Mouse (Mus musculus): ENCODE measurements around the gene Uba52.
A peak's percentile ranks its signal among the peaks of the same experiment; 100 is the strongest.
"Not testable (repeated sequence)": the region's sequence is repeated elsewhere in the genome, so short reads cannot be mapped to it uniquely, and the experiment has no call there.

Uba52 gene

GRCm38 (mm10) chr8:70530314-70530713 is 19.7 kb upstream of the Uba52 start:
- no peak for DNase-seq

DNA sequence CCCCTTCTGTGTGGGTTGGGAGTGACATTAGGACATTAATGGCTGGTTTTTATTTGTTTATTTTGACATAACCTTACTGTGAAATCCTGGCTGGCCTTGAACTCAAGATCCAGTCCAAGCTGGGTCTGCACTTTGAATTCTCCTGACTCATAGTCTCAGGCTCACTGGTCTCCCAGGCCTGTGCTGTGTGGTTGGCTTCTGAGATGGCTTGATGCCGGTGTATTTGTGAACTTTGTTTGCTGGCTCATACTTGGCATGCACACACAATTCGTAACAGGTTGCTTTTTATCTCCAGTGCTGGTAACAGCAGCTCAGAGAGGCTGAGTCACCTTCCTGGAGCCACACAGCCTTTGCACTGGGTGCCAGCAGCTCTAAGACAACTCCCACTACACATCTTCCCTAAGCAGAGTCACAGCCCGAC is 19.1 kb upstream of the Uba52 start:
- DNase-seq: no peak

DNA sequence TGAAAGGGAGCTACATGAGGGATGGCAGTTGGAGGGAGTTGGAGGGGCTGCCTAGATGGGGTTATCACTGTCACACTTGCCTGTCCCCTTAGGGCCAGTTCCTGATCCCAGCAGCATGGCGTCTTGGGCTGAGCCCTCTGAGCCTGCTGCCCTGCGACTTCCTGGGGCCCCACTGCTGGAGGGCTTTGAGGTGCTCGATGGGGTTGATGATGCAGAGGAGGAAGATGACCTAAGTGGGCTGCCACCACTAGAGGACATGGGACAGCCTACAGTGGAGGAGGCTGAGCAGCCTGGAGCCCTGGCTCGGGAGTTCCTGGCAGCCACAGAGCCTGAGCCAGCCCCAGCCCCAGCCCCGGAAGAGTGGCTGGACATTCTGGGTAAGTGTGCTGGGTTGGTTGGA is 18.7 kb upstream of the Uba52 start:
- no peak for DNase-seq

GRCm38 (mm10) chr8:70528182-70528797 is 17.7 kb upstream of the Uba52 start:
- no peak for DNase-seq

DNA sequence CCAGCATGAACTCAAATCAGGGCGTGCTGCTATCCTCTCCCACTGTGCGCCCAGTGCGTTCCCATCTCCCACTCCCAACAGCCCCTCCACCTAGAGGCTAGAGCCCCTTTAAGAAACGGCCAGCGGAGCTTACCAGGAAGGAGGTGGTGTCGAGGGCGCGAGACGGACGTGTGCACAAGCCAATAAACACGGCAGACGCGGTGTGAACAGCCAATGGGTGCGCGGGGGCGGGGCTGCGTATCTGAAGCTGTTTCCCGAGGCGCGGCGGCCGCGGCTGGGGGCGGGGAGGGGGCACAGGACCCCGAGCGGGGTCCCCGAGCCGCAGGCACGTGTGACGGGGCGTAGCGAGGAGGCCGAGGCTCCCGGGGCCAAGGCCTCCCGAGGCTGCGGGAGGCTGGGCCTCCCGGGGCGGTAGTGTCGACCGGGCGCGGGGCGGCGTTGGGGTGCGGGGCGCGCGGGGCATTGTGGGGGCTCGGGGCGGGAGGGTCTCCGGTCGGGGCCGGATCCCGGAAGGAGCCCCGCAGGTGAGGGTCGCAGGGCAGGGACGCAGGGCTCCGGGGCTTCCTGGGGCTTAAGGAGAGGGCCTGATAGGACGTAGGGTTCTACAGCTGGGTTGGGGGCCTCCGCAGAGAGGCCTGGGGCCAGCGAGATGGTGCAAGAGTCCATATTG is 17.0 kb upstream of the Uba52 start, which contains the start of the genes Fkbp8 and Kxd1:
Fkbp8 (plus strand) TSS at position 213 of the 670 bp plus-strand sequence.
Kxd1 (minus strand) TSS at position 445 of the 670 bp plus-strand sequence.
- DNase-seq: peak; percentile 95 to 99

- no peak for DNase-seq
These were observed 16.5 kb upstream of the Uba52 start for GRCm38 (mm10) chr8:70527111-70527511.

DNA sequence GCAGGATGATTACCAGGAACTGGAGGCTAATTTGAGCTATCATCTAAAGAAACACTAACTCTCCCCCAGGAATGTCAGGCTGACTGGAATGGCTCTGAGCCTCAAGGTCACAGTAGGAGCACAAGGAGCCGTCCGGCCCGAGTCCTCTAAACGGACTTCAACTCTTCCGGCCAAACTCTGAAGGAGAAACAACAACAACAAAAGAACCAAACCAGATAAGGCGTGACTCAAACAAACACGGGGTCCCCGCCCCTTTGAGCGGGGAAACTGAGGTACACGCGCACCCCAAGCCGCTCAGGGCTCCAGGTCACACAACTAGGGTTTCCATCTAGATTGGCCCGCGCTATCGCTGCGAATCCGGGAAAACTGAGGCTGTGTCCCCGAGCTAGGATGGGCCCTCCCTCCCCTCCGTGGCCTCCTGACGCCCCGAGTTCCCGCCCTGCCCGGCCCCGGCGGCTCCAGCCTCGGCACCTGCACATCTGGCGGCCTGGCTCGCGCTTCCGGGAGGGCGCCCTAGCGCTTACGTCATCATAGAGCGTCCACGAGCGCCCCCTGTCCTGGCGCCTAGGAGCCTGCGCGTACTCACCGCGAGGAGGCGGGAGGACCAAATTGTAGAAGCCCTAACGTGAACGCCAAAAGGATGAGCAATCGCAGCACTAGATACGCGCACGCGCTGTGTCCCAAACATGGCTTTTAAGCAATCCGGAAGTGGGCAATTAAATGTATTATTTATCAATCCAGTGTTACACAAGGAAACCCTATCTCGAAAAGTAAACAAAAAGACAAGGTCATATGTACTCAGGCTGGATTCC is 12.2 kb upstream of the Uba52 start:
- peak; percentile 92 to 93 for DNase-seq

DNA sequence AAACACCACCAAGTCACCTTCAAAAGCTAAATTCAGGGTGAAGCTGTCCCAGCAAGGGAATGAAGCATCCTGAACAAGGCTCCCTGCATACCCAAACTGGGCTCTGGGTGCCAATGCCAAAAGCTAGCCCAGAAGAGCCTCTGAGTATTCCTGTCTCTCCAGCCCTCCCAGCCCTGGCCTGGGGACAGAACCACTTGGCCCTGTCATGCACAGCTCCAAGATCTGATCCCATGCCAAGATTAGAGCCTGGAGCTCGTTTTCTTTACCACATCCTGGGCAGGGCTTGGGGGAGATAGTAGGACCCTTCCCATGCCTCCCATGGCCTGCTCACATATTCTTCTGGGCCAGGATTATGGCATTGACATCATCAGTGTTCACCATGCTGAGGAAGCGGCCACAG is 9.0 kb upstream of the Uba52 start:
- no peak for DNase-seq

DNA sequence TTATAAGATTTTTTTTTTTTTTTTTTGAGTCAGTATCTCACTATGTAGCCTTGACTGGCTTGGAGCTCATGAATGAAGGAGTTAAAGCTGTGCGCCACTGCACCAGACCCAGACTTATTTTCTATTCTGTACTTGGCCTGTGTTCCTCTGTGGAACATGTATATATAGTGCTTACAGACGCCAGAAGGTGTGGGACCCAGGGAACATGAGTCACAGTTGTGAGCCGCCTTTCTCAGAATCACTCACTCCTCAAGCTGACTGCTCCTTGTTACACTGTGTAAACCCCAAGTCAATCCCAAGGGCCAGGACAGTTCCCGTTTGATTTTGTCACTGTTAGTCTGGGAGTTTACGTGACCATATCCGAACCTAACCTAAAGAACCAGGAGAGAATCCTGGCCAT is 8.4 kb upstream of the Uba52 start:
- no peak for DNase-seq

DNA sequence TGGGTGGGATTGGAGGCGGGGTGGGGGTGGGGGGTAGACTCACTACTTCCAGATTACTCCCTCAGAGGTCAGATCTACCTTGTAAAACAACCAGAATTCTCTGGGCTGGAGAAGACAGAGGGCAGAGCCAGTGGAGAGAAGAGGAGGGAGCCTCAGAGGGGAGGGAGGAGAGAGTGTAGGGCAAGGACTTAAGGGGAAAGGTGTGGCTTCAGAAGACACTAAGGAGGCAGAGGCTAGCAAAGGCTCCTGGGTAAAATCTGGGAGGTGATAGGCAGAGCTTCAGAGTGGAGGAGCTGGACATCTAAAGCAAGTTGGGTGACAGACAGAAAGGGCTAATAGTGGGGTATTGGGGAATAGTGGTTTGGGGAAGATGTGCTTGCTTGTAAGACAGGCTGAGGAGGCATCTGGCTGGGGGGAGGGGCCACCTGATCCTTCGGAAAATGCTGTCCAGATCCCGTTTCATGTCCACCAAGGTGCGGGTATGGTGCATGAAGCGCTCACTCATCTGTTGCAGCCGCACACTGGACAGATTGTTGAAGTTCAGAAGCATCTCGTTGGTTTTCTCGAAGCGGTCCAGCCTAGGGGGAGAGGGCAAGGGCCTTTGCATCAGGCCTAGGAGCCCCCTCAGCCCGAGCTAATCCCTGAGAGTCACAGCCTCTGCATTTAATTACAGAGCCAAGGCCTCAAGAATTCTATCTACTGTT is 7.5 kb upstream of the Uba52 start:
- DNase-seq: no peak

- no peak for DNase-seq
These were observed 2.8 kb upstream of the Uba52 start for GRCm38 (mm10) chr8:70513441-70513840.

DNA sequence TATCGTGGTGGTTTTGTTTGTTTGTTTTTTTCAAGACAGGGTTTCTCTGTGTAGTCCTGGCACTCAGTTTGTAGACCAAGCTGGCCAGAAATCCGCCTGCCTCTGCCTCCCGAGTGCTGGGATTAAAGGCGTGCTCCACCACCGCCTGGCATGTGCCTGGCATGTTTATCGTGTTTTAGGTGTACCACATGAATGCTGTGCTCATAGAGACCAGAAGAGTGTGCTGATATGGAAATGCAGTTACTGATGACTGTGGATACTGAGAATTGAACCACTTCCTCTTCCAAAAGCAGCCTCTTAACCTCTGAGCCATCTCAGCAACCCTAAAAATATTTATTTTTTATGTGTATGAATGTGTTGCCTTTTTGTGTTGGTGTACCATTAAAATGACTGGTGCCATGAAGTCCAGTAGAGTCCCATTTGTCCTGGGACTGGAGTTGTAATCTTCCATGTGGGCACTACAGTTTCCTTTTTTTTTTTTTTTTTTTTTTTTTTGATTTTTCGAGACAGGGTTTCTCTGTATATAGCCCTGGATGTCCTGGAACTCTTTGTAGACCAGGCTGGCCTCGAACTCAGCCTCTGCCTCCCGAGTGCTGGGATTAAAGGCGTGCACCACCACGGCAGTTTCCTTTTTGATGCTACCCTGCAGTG is 1.8 kb upstream of the Uba52 start:
- DNase-seq: no peak

GRCm38 (mm10) chr8:70511770-70512169 is 1.2 kb upstream of the Uba52 start:
- DNase-seq: no peak

- DNase-seq: not testable (repeated sequence)
These were observed 573 bp upstream of the Uba52 start for GRCm38 (mm10) chr8:70511174-70511573.

DNA sequence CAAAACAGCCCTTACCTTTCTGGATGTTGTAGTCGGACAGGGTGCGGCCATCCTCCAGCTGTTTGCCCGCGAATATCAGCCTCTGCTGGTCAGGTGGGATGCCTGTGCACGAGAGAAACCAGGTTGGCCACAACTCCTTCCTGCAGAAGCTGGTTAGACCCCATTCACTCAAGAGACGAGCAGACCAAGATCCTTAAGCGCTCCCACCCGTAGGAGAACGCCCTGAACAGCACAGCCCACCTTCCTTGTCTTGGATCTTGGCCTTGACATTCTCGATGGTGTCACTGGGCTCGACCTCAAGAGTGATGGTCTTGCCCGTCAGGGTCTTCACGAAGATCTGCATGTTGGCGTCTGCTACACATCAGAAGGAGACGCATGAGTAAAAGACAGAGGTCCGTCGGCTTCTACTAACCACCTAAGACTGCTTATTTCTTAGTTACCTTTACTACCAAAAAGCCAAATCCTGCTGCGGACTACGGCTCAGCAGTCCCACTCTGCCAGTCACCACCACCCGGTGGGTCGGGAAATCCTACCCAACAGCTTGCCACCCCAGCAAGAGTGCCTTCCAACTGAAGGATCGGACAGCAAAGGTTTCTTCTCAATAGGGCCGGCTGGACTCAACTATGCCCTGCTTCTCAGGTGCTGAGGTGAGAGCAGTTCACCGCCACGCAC is 1.2 kb downstream of the Uba52 start:
- no peak for DNase-seq

DNA sequence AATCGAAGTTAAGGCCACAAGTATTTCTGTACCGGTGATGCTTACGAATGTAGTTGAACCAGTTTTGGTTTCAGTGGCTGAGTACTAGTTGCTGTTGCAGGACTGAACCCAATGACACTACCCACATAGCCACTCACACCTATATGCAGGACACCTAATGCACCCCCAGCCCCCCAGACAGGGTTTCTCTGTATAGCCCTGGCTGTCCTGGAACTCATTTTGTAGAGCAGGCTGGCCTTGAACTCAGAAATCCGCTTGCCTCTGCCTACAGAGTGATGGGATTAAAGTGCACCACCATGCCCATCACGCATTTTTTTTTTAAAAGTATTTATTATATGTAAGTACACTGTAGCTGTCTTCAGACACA is 3.6 kb downstream of the Uba52 start:
- no peak for DNase-seq

DNA sequence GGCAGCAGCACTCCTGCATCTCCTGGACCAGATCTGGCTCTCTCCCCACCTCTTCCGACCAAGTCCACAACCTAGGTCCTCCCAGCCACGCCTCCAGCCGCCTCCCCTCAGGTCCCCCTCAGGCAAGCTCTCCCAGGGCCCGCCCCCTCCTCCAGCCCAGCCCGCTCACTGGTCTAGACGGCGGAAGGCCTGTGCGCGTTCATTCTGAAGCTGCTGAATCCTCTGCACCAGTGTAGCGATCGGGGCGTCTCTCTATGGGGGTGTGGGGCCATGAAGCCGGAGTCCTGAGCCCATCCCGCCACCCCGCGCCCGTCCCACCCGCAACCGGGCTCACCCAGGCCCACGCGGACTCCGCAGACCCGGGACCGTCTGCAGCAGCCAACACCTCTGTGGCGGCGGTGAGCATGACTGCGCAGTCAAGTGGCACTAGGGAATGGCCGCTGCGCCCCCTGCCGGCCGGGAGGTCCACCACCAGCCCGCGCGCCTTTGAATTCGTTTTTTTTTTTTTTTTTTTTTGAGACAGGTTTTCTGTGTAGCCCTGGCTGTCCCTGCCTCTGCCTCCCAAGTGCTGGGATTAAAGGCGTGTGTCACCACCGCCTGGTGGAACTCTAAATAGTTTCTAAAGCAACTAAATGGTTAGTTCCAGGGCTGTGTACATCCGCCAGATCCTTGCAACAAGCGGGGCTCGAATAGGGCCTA is 4.1 kb downstream of the Uba52 start, which contains the start of gene Rex1bd:
Rex1bd (minus strand) TSS at position 425 of the 699 bp plus-strand sequence.
- DNase-seq: peak; percentile 90 to 95

- DNase-seq: no peak
These were observed 4.8 kb downstream of the Uba52 start for GRCm38 (mm10) chr8:70505698-70506327.

DNA sequence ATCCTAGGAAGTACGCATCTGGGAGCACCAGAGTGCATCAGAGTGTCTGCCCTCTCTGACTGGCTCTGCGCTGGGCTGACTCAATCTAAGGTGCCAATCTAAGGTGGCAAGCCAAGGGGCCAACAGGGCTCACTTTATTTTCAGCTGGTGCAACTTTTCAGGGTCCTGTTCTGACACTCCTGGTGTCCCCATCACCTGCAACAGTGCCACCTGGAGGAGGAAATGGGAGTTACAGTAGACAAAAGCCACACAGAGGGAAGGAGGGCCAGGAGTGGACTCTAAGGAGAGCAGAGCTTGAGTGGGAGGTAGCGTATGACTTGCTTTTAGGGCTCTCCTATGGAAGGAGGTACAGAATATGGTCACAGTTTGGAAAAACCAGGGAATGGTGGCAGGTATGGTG is 5.8 kb downstream of the Uba52 start:
- peak in 1 of 2 experiments; percentile 79 for DNase-seq

- no peak for DNase-seq
These were observed 6.3 kb downstream of the Uba52 start for GRCm38 (mm10) chr8:70504291-70504716.

All from spleen, adult 18-20 months (tissue).